Mouse (Mus musculus): Measurements from ENCODE around the gene Nfia. TPM values are rescaled to one million over a fixed set of nuclear protein-coding genes. Genes with fewer than 3 reads are reported as not detected.

Nfia gene
- polyA plus RNA-seq, 1 experiment from 2014 or later: 59.9 TPM

DNA sequence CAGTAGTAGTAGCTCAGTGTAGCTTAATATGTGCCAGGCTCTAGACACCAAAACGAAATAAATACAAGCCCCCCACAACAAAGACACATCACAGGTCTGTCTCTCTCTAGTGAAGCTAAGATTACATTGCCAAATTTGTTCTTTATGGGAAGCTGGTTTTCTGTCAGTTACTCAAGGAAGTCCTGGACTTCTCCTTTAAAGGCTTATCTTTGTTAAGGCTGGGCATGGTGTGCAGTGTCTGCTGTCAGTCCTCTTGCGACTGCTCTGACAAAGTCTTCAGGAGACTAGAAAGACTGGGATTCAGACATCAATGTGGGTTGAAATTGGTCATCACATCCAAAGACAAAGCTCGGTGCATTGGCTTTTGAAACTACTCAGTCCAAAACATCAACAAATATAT lies 36.4 kb downstream of the Nfia start:
- 78% methylated on average over 3 of the region's 3 CpGs for WGBS
- no peak for ATAC-seq (ENCODE audit: insufficient number of reproducible peaks, insufficient read depth, low FRiP score, low TSS enrichment, low read depth)
- H3K27ac ChIP-seq: no peak overlapping the region
- H3K27me3 ChIP-seq: no peaks in the 10 kb centered on the region
- no peak overlapping the region for H3K4me3 ChIP-seq
- H3K9ac ChIP-seq: no peak overlapping the region
- peaks cover 9% of the 10 kb centered on the region for H3K4me1 ChIP-seq
- H3K4me2 ChIP-seq: no peak overlapping the region
- 0 out of 2 replicates have a peak, but pooled peaks cover 5% of the 10 kb centered on the region for H3K36me3 ChIP-seq
- H3K9me3 ChIP-seq: no peaks in the 10 kb centered on the region

DNA sequence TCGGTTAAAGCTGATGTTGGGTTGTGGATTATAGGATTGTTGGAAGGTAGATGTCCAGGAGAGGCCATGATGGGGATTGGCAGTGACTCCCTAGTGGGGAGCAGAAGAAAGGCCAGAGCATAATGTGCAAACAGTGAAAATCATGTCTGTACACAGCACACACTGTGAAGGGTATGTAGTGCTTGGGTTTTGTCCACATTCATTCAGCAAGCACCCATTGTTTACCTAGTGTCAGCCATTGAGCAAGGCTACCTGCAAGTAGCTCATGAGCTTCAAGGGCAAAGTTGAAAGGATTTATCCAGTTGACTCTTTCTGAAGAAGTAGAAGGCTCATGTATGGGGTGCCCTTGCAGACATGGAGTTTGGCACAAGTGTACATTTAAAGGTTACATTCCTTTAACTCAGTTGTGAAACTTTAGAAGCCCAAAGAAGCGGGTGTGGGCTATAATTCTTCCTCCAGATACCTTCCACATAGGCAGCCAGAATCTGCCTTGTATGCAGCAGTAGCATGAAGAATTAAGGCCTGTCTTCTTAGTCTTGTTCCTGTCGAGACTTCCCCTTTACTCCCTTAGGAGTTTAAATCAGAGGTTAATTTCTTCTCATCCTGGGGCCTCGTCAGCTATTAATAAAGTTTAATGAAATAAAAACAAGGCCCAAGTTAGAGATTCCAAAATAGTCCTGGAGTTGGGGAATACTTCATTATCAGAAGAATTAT lies 37.2 kb downstream of the Nfia start:
- WGBS: 65% methylated on average over 4 of the region's 4 CpGs
- no peaks in the 10 kb centered on the region for H3K27me3 ChIP-seq
- H3K27ac ChIP-seq: no peak overlapping the region
- H3K36me3 ChIP-seq: 0 out of 2 replicates have a peak, but pooled peaks cover 5% of the 10 kb centered on the region
- peaks cover 9% of the 10 kb centered on the region for H3K4me1 ChIP-seq
- ATAC-seq (ENCODE audit: insufficient number of reproducible peaks, insufficient read depth, low FRiP score, low TSS enrichment, low read depth): no peak
- no peaks in the 10 kb centered on the region for H3K9me3 ChIP-seq
- H3K9ac ChIP-seq: no peak overlapping the region
- no peak overlapping the region for H3K4me3 ChIP-seq
- H3K4me2 ChIP-seq: no peak overlapping the region

DNA sequence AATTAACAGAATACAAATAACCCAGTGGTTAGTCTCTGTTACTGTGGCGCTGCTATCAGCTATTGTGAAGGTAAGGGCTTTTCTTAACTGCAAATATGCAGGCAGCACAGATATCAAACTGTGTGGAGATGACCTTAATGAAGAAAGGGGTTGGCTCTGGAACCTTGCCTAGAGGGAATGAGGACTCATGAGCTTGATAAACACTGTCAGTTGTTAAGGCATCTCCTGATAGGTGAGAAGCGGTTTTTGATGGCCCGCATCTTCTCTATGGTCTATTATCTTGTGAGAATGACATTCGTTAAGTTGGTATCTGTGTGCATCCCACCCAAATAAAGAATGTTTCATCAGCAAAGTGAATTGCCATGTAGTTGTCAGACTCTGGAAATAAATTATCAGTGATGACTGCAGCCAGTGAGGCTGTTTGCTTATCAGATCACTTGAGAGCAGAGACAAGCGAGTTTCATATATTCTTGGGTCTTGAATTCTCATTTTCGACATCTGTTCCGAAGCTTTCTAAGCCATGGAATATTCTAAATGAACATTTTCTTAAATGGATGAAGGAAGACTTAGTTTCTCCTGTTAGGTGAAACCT lies 37.9 kb downstream of the Nfia start:
- Histone ChIP-seq H3K27ac (no peak overlapping the region), H3K27me3 (no peaks in the 10 kb centered on the region), H3K36me3 (0 out of 2 replicates have a peak, but pooled peaks cover 5% of the 10 kb centered on the region), H3K4me2 (no peak overlapping the region), H3K9me3 (no peaks in the 10 kb centered on the region), H3K9ac (no peak overlapping the region), H3K4me3 (no peak overlapping the region), H3K4me1 (peaks cover 9% of the 10 kb centered on the region)
- ATAC-seq (ENCODE audit: insufficient number of reproducible peaks, insufficient read depth, low FRiP score, low TSS enrichment, low read depth): no peak
- WGBS: 90% methylated on average over 7 of the region's 7 CpGs

DNA sequence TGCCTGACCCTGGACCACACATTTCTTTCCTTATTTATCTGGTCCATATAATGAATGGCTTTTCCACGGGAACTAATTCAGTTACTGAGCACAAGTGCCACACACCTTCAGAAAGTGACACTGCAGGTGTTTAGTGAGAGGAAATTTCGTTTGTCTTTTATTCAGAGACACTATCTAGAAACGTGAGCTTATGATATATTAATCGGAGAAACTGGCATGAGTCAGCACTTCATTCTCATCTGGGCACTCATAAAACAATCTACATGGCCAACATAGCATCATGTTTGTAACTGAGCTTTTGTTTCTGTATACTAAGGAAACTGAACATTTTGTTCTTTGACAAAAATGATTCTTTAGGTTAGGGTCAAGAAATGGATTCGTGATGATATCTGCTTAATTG lies 40.5 kb downstream of the Nfia start:
- H3K4me3 ChIP-seq: no peak overlapping the region
- H3K36me3 ChIP-seq: 0 out of 2 replicates have a peak, but pooled peaks cover 5% of the 10 kb centered on the region
- H3K9ac ChIP-seq: no peak overlapping the region
- H3K27ac ChIP-seq: no peak overlapping the region
- 80% methylated on average over 5 of the region's 5 CpGs for WGBS
- no peaks in the 10 kb centered on the region for H3K9me3 ChIP-seq
- peaks cover 15% of the 10 kb centered on the region for H3K4me1 ChIP-seq
- H3K4me2 ChIP-seq: no peak overlapping the region
- ATAC-seq (ENCODE audit: insufficient number of reproducible peaks, insufficient read depth, low FRiP score, low TSS enrichment, low read depth): no peak
- H3K27me3 ChIP-seq: no peaks in the 10 kb centered on the region

DNA sequence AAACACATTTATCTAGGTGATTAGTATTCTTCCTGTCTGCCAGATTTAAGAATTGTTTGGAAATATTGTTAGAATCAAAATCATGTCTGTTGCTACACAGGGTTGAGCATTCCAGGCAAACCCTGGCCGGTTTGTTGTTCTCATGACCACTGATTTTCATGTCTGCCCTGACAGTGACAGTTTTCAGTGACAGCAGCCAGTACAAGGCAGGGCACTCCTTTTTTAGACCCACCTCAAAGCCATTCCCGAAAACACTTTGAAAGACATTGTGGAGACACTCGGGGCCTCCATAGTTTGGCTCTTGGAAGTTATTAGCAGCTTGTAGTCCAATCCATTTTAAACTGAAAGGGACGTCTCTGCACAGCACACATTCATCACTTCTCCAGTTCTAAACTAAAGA lies 41.5 kb downstream of the Nfia start:
- H3K9ac ChIP-seq: no peak overlapping the region
- no peak overlapping the region for H3K4me2 ChIP-seq
- H3K4me1 ChIP-seq: peaks cover 24% of the 10 kb centered on the region
- H3K4me3 ChIP-seq: no peak overlapping the region
- no peak for ATAC-seq (ENCODE audit: insufficient number of reproducible peaks, insufficient read depth, low FRiP score, low TSS enrichment, low read depth)
- 77% methylated on average over 4 of the region's 4 CpGs for WGBS
- H3K9me3 ChIP-seq: no peaks in the 10 kb centered on the region
- no peaks in the 10 kb centered on the region for H3K27me3 ChIP-seq
- 0 out of 2 replicates have a peak, but pooled peaks cover 5% of the 10 kb centered on the region for H3K36me3 ChIP-seq
- no peak overlapping the region for H3K27ac ChIP-seq

DNA sequence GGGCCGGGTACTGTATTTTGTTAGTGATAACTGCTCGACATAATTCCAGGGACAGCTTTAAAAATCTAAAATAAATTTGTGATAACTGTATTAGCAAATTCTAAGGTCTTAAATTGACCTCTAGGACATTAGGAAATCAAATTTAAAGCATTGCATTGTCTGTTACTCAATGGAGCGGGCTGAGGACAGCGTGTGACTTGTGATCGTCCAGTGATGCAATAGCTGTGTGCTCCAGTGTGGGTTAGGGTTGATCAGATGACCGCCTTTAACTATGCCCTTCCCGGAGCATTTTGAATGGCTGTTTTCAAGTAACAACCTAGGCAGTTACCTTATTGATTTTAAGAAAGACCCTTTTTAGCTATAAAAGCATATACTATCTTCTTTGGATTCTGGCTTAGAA lies 42.0 kb downstream of the Nfia start:
- no peak overlapping the region for H3K9ac ChIP-seq
- 91% methylated on average over 7 of the region's 7 CpGs for WGBS
- 0 out of 2 replicates have a peak, but pooled peaks cover under 1% of the 10 kb centered on the region for H3K36me3 ChIP-seq
- no peak overlapping the region for H3K27ac ChIP-seq
- H3K4me3 ChIP-seq: no peak overlapping the region
- no peak overlapping the region for H3K4me2 ChIP-seq
- no peaks in the 10 kb centered on the region for H3K27me3 ChIP-seq
- no peaks in the 10 kb centered on the region for H3K9me3 ChIP-seq
- ATAC-seq (ENCODE audit: insufficient number of reproducible peaks, insufficient read depth, low FRiP score, low TSS enrichment, low read depth): no peak
- H3K4me1 ChIP-seq: peaks cover 25% of the 10 kb centered on the region

DNA sequence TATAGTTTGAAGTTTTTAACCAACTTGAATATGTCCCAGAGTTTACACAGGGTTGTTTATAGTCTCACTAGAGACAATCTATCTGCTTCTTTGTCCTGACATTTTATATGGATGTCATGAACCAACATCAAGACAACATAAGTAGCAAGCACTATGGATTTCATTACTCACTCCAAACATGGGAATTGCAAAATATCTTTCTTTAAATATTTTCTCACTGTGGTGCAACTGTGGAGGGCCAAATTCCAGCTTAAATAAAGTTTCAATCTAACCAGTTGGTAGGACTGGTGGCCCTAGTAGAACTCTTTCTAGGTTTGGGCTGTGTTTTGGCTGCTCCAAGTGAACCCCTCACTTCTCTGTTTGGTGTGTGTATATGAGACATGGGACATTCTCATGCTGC lies 43.5 kb downstream of the Nfia start:
- no peak overlapping the region for H3K27ac ChIP-seq
- H3K9ac ChIP-seq: no peak overlapping the region
- no peak overlapping the region for H3K4me2 ChIP-seq
- no peak for ATAC-seq (ENCODE audit: insufficient number of reproducible peaks, insufficient read depth, low FRiP score, low TSS enrichment, low read depth)
- no peaks in the 10 kb centered on the region for H3K9me3 ChIP-seq
- H3K4me3 ChIP-seq: no peak overlapping the region
- no peaks in the 10 kb centered on the region for H3K27me3 ChIP-seq
- peaks cover 19% of the 10 kb centered on the region for H3K4me1 ChIP-seq
- no peaks in the 10 kb centered on the region for H3K36me3 ChIP-seq

DNA sequence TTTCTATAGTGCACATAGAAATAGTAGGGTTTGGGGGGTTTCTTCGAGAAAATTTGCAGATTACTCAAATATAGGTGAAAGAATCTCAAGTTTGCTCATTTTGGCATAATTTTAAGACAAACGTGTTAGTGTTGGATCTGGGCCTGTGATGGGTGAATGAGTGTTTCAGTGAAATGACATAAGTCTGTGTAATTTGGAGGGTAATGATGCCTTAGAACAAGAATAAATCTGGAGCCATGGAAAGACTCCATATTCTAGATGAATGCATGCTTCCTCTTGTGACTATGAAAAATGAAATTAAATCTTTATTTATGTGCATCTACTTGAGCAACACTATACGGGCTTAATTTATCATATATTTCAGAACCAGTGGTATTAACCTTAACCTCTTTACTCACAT lies 44.2 kb downstream of the Nfia start:
- no peak for ATAC-seq (ENCODE audit: insufficient number of reproducible peaks, insufficient read depth, low FRiP score, low TSS enrichment, low read depth)
- 86% methylated on average over 3 of the region's 3 CpGs for WGBS
- no peak overlapping the region for H3K27ac ChIP-seq

DNA sequence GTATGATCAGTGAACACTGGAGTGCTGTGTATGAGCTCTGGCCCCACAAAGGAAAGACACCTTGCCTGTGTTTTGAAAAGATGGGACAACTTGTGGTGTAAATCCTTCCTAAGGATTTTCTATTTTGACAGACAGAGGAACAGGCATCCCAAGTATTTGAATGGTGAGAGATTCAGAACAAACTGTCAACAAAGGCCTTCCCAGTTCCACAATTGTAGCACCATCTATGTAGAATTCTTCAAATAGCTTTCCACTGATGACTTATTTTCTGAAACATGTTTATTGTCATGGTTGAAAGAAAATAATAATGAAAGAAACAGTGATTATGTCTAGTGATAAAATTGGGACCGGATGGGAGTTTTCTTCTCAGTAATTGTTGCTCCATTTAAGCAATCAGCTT lies 45.2 kb downstream of the Nfia start:
- no peaks in the 10 kb centered on the region for H3K9me3 ChIP-seq
- no peaks in the 10 kb centered on the region for H3K27me3 ChIP-seq
- no peaks in the 10 kb centered on the region for H3K36me3 ChIP-seq
- peaks cover 19% of the 10 kb centered on the region for H3K4me1 ChIP-seq
- WGBS: 40% methylated on average over 1 of the region's 1 CpGs
- no peak overlapping the region for H3K4me3 ChIP-seq
- no peak overlapping the region for H3K4me2 ChIP-seq
- H3K27ac ChIP-seq: no peak overlapping the region
- H3K9ac ChIP-seq: no peak overlapping the region
- ATAC-seq (ENCODE audit: insufficient number of reproducible peaks, insufficient read depth, low FRiP score, low TSS enrichment, low read depth): no peak

More for the DNA sequence above, 44.2 kb downstream of the Nfia start:
- H3K9me3 ChIP-seq: no peaks in the 10 kb centered on the region
- no peaks in the 10 kb centered on the region for H3K27me3 ChIP-seq
- H3K4me2 ChIP-seq: no peak overlapping the region
- no peak overlapping the region for H3K9ac ChIP-seq
- H3K4me1 ChIP-seq: peaks cover 19% of the 10 kb centered on the region
- H3K36me3 ChIP-seq: no peaks in the 10 kb centered on the region
- H3K4me3 ChIP-seq: no peak overlapping the region

DNA sequence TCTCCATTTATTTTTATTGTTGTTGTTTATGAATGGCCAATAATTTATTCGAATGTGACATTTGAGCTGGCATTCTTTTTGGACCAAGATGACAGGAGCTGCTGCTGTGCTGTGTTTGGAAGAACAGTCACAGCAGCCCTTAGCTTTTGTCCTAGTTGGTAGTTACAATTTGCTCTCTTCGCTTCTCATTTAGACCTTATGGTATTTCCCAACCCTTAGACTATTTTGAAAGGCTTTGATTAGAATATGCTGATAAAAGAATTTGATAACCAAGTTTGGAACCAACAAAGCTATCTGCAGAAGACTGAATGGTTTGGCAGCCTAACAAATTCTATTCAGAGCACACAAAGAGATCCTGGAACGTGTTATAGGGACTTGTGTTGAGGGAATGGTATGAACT lies 46.0 kb downstream of the Nfia start:
- 64% methylated on average over 3 of the region's 3 CpGs for WGBS
- H3K9ac ChIP-seq: no peak overlapping the region
- ATAC-seq (ENCODE audit: insufficient number of reproducible peaks, insufficient read depth, low FRiP score, low TSS enrichment, low read depth): no peak
- H3K4me2 ChIP-seq: no peak overlapping the region
- no peaks in the 10 kb centered on the region for H3K36me3 ChIP-seq
- no peak overlapping the region for H3K4me3 ChIP-seq
- H3K4me1 ChIP-seq: peaks cover 24% of the 10 kb centered on the region
- no peak overlapping the region for H3K27ac ChIP-seq
- H3K9me3 ChIP-seq: no peaks in the 10 kb centered on the region
- H3K27me3 ChIP-seq: no peaks in the 10 kb centered on the region

DNA sequence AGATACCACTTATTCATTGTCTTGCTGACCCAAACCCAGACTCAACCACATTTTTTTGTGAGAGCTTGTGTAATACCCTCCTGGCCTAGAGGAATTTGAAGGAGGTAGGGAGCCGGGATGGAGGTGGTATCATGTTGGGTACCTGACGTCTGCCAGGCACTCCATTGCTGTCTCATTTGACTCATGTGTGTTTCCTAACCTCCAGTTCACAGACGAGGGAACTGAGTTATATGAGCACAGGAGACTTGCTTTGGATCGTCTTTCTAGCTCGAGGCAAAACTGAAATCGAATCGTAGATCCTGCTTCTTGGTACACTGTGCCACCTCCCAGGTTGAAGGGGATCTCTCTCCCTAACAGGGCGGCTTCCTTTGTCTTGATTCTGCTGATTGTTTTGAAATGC lies 46.6 kb downstream of the Nfia start:
- no peak overlapping the region for H3K9ac ChIP-seq
- H3K4me3 ChIP-seq: no peak overlapping the region
- H3K9me3 ChIP-seq: no peaks in the 10 kb centered on the region
- no peak for ATAC-seq (ENCODE audit: insufficient number of reproducible peaks, insufficient read depth, low FRiP score, low TSS enrichment, low read depth)
- no peak overlapping the region for H3K4me2 ChIP-seq
- H3K36me3 ChIP-seq: no peaks in the 10 kb centered on the region
- H3K27ac ChIP-seq: 0 out of 2 replicates have a peak overlapping the region, but pooled peaks have one; percentile 24
- WGBS: 27% methylated on average over 8 of the region's 8 CpGs
- no peaks in the 10 kb centered on the region for H3K27me3 ChIP-seq
- peaks cover 26% of the 10 kb centered on the region for H3K4me1 ChIP-seq
